Mouse (Mus musculus) hindbrain, embryonic 12.5 days (tissue): ENCODE measurements around the gene Fbxo8. TPM values are rescaled to one million over a fixed set of nuclear protein-coding genes. Genes with fewer than 3 reads are reported as not detected.
A peak's percentile ranks its signal among the peaks of the same experiment; 100 is the strongest.

Experiments
- ATAC-seq: fragments of 200-750 bp; cut with Nextera tagmentation; 2 replicates; pipeline ENCODE4 v1.8.0; 2017; ENCODE audit warnings: moderate TSS enrichment; ENCODE audit not compliant: low FRiP score
- H3K27ac ChIP-seq: fragments of 300-500 bp; sonication (generic); 2 replicates; pipeline ENCODE4 v1.5.1; 2016; ENCODE audit warnings: mild to moderate bottlenecking
- H3K27me3 ChIP-seq: fragments of 300-500 bp; sonication (generic); 2 replicates; pipeline ENCODE4 v1.6.1; 2016; ENCODE audit warnings: mild to moderate bottlenecking
- H3K36me3 ChIP-seq: fragments of 300-500 bp; sonication (generic); 2 replicates; pipeline ENCODE4 v1.6.1; 2016; ENCODE audit warnings: mild to moderate bottlenecking
- H3K4me1 ChIP-seq: fragments of 300-500 bp; sonication (generic); 2 replicates; pipeline ENCODE4 v1.6.1; 2016
- H3K4me2 ChIP-seq: fragments of 300-500 bp; sonication (generic); replicated peaks from 2 replicates; pipeline ENCODE4 v1.6.1; 2016; ENCODE audit warnings: mild to moderate bottlenecking
- H3K4me3 ChIP-seq: fragments of 300-500 bp; sonication (generic); 2 replicates; pipeline ENCODE4 v1.5.1; 2016; ENCODE audit warnings: mild to moderate bottlenecking
- H3K9ac ChIP-seq: fragments of 300-500 bp; sonication (generic); 2 replicates; pipeline ENCODE4 v1.6.1; 2016; ENCODE audit warnings: mild to moderate bottlenecking, moderate library complexity
- H3K9me3 ChIP-seq: fragments of 300-500 bp; sonication (generic); replicated peaks from 2 replicates; pipeline ENCODE4 v1.6.1; 2016; ENCODE audit warnings: mild to moderate bottlenecking
- WGBS: fragments of 180-500 bp; shearing (Covaris S2); methylation state at CpG from one replicate; pipeline ENCODE4 v1.1.7; 2016; 5-methylcytosine and 5-hydroxymethylcytosine counted together
- microRNA-seq: library from miRNA; unstranded; fragments of <30 nt; microRNA quantifications from one replicate; pipeline ENCODE4, GENCODE M21; 2017
- polyA plus RNA-seq: library from polyadenylated mRNA; unstranded; fragments of >200 nt; fragmentation: Nextera tagmentation; extraction: Ambion mirVana; gene quantifications from 2 replicates; pipeline ENCODE4 v1.2.1, GENCODE M21; 2016

Fbxo8 gene
- polyA plus RNA-seq, 1 experiment from 2014 or later: 31.3 TPM

GRCm38 (mm10) chr8:56616260-56616659 lies 65.4 kb downstream of the Fbxo8 start:
- Histone ChIP-seq H3K27me3 (peaks cover 25% of the 10 kb centered on the region), H3K27ac (no peak overlapping the region), H3K36me3 (no peaks in the 10 kb centered on the region), H3K4me1 (peaks cover 11% of the 10 kb centered on the region), H3K9ac (no peak overlapping the region), H3K4me2 (no peak overlapping the region), H3K4me3 (no peak overlapping the region), H3K9me3 (no peaks in the 10 kb centered on the region)
- no peak for ATAC-seq
- WGBS: 25% methylated on average over 7 of the region's 7 CpGs

- Histone ChIP-seq H3K9me3 (no peaks in the 10 kb centered on the region), H3K4me2 (no peak overlapping the region), H3K27ac (no peak overlapping the region), H3K27me3 (peaks cover 29% of the 10 kb centered on the region), H3K9ac (no peak overlapping the region), H3K4me3 (no peak overlapping the region), H3K4me1 (peaks cover 11% of the 10 kb centered on the region), H3K36me3 (no peaks in the 10 kb centered on the region)
- no peak for ATAC-seq
- WGBS: 92% methylated on average over 6 of the region's 6 CpGs
These were observed 66.4 kb downstream of the Fbxo8 start for GRCm38 (mm10) chr8:56617271-56617670.

GRCm38 (mm10) chr8:56619056-56619455 lies 68.2 kb downstream of the Fbxo8 start:
- no peak overlapping the region for H3K4me2 ChIP-seq
- H3K4me1 ChIP-seq: peaks cover 22% of the 10 kb centered on the region
- 20% methylated on average over 4 of the region's 4 CpGs for WGBS
- H3K9me3 ChIP-seq: no peaks in the 10 kb centered on the region
- no peak overlapping the region for H3K27ac ChIP-seq
- no peak for ATAC-seq
- no peaks in the 10 kb centered on the region for H3K36me3 ChIP-seq
- H3K27me3 ChIP-seq: peaks cover 47% of the 10 kb centered on the region
- H3K9ac ChIP-seq: no peak overlapping the region
- no peak overlapping the region for H3K4me3 ChIP-seq

GRCm38 (mm10) chr8:56619571-56619970 lies 68.7 kb downstream of the Fbxo8 start:
- peaks cover 52% of the 10 kb centered on the region for H3K27me3 ChIP-seq
- no peak for ATAC-seq
- H3K4me2 ChIP-seq: no peak overlapping the region
- H3K9ac ChIP-seq: no peak overlapping the region
- WGBS: 6% methylated on average over 9 of the region's 9 CpGs
- H3K36me3 ChIP-seq: no peaks in the 10 kb centered on the region
- no peak overlapping the region for H3K4me3 ChIP-seq
- no peak overlapping the region for H3K27ac ChIP-seq
- no peaks in the 10 kb centered on the region for H3K9me3 ChIP-seq
- H3K4me1 ChIP-seq: peaks cover 22% of the 10 kb centered on the region

GRCm38 (mm10) chr8:56620691-56621090 lies 69.8 kb downstream of the Fbxo8 start:
- H3K36me3 ChIP-seq: no peaks in the 10 kb centered on the region
- H3K27ac ChIP-seq: no peak overlapping the region
- peaks cover 22% of the 10 kb centered on the region for H3K4me1 ChIP-seq
- H3K9ac ChIP-seq: no peak overlapping the region
- ATAC-seq: no peak
- H3K9me3 ChIP-seq: no peaks in the 10 kb centered on the region
- WGBS: 6% methylated on average over 10 of the region's 10 CpGs
- no peak overlapping the region for H3K4me3 ChIP-seq
- peaks cover 62% of the 10 kb centered on the region for H3K27me3 ChIP-seq
- H3K4me2 ChIP-seq: no peak overlapping the region

GRCm38 (mm10) chr8:56621093-56621492 lies 70.2 kb downstream of the Fbxo8 start:
- H3K36me3 ChIP-seq: no peaks in the 10 kb centered on the region
- peaks cover 62% of the 10 kb centered on the region for H3K27me3 ChIP-seq
- no peak overlapping the region for H3K4me2 ChIP-seq
- H3K4me3 ChIP-seq: no peak overlapping the region
- WGBS: 24% methylated on average over 4 of the region's 4 CpGs
- no peaks in the 10 kb centered on the region for H3K9me3 ChIP-seq
- peaks cover 22% of the 10 kb centered on the region for H3K4me1 ChIP-seq
- H3K27ac ChIP-seq: no peak overlapping the region
- no peak overlapping the region for H3K9ac ChIP-seq
- no peak for ATAC-seq

- WGBS: 2% methylated on average over 18 of the region's 18 CpGs
- Histone ChIP-seq H3K9ac (no peak overlapping the region), H3K4me2 (peak overlapping the region; percentile 33), H3K27me3 (peaks cover 62% of the 10 kb centered on the region), H3K4me1 (peaks cover 22% of the 10 kb centered on the region), H3K36me3 (no peaks in the 10 kb centered on the region), H3K9me3 (no peaks in the 10 kb centered on the region), H3K27ac (no peak overlapping the region), H3K4me3 (0 out of 2 replicates have a peak overlapping the region, but pooled peaks have one; percentile 7)
- no peak for ATAC-seq
These were observed 71.7 kb downstream of the Fbxo8 start for GRCm38 (mm10) chr8:56622470-56623024.

- ATAC-seq: no peak
- Histone ChIP-seq H3K9ac (no peak overlapping the region), H3K27ac (no peak overlapping the region), H3K4me2 (peak overlapping the region; percentile 33; the same call in 1 of the 2 replicates), H3K9me3 (no peaks in the 10 kb centered on the region), H3K36me3 (no peaks in the 10 kb centered on the region), H3K4me3 (no peak overlapping the region), H3K4me1 (peaks cover 22% of the 10 kb centered on the region), H3K27me3 (peaks cover 62% of the 10 kb centered on the region)
- 6% methylated on average over 10 of the region's 10 CpGs for WGBS
These were observed 72.5 kb downstream of the Fbxo8 start for GRCm38 (mm10) chr8:56623346-56623745.

- no peak overlapping the region for H3K9ac ChIP-seq
- H3K4me3 ChIP-seq: no peak overlapping the region
- H3K36me3 ChIP-seq: no peaks in the 10 kb centered on the region
- WGBS: 27% methylated on average over 4 of the region's 4 CpGs
- no peak overlapping the region for H3K4me2 ChIP-seq
- H3K27ac ChIP-seq: no peak overlapping the region
- H3K9me3 ChIP-seq: no peaks in the 10 kb centered on the region
- peaks cover 14% of the 10 kb centered on the region for H3K27me3 ChIP-seq
- no peaks in the 10 kb centered on the region; the same call in 1 of the 2 replicates for H3K4me1 ChIP-seq
- ATAC-seq: 0 out of 2 replicates have a peak, but pooled peaks have one; percentile 58
These were observed 78.3 kb downstream of the Fbxo8 start for GRCm38 (mm10) chr8:56629160-56629559.

- no peaks in the 10 kb centered on the region for H3K36me3 ChIP-seq
- H3K27me3 ChIP-seq: no peaks in the 10 kb centered on the region
- H3K9ac ChIP-seq: no peak overlapping the region
- H3K4me3 ChIP-seq: no peak overlapping the region
- H3K4me2 ChIP-seq: no peak overlapping the region
- no peak overlapping the region for H3K27ac ChIP-seq
- ATAC-seq: no peak
- H3K9me3 ChIP-seq: no peaks in the 10 kb centered on the region
- WGBS: 89% methylated on average over 6 of the region's 6 CpGs
- no peaks in the 10 kb centered on the region for H3K4me1 ChIP-seq
These were observed 88.4 kb downstream of the Fbxo8 start for GRCm38 (mm10) chr8:56639277-56639676.

Small RNA genes within 50 kb of the gene (microRNA-seq; reads per million reads assigned to microRNA genes)
- gene Gm25992: not detected

Other genes with a start within 250 kb of the Fbxo8 start
- 32.9 and 34.0 TPM in 2 replicates for gene Cep44, start within 50 bp of the Fbxo8 start, polyA plus RNA-seq